Mouse (Mus musculus): Measurements from ENCODE around the gene Krt34. TPM values are rescaled to one million over a fixed set of nuclear protein-coding genes. Genes with fewer than 3 reads are reported as not detected.

The Krt34 gene
- polyA plus RNA-seq, 1 experiment from 2014 or later = not detected

DNA sequence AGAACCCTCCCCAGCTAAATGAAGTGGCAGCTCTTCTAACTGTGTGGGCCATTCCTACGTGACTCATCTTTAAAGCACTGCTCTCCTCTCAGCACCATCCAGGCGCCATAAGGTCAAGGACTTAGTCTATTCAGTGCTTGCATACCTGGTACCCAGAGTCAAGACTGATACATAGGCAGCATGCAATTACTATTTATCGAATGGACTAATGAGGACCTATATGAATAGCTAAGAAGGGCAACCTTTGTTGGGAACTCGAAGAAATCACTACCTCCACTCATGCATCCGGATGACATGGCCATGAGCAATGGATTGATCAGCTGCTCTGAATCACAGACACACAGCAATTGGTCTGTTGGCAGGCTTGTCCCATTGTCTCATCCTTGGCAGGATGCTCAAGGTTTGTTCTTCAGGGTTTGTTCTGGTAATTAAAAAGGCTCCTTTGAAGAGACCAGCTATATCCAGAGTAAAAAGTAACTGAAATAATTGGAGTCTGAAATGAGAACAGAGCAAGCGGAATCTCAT lies 51.4 kb downstream of the Krt34 start:
- Histone ChIP-seq H3K9ac (ENCODE audit: low read depth, low read length) (no peak overlapping the region), H3K36me3 (ENCODE audit: control insufficient read depth, insufficient read depth) (no peaks in the 10 kb centered on the region), H3K4me1 (replicated peaks; ENCODE audit: control insufficient read depth, insufficient read depth, low read length) (no peaks in the 10 kb centered on the region), H3K27ac (ENCODE audit: low read depth, low read length) (no peak overlapping the region), H3K9me3 (ENCODE audit: control insufficient read depth) (no peaks in the 10 kb centered on the region), H3K4me2 (replicated peaks; ENCODE audit: low read depth) (no peak overlapping the region), H3K4me3 (ENCODE audit: low read depth, low read length) (no peak overlapping the region), H3K27me3 (replicated peaks; ENCODE audit: control insufficient read depth, insufficient read depth, low read length) (peaks cover 9% of the 10 kb centered on the region; the same call in 1 of the 2 replicates)
- no peak for ATAC-seq
- no peak for TF ChIP-seq CTCF (IDR thresholded peaks at IDR 0.05; ENCODE audit: low read depth)
- WGBS = 82% methylated on average over 6 of the region's 6 CpGs

GRCm38 (mm10) chr11:99988530-99988929 lies 52.8 kb downstream of the Krt34 start:
- Histone ChIP-seq H3K4me1 (replicated peaks; ENCODE audit: control insufficient read depth, insufficient read depth, low read length) (no peaks in the 10 kb centered on the region), H3K4me3 (ENCODE audit: low read depth, low read length) (no peak overlapping the region), H3K27ac (ENCODE audit: low read depth, low read length) (no peak overlapping the region), H3K4me2 (replicated peaks; ENCODE audit: low read depth) (no peak overlapping the region), H3K9ac (ENCODE audit: low read depth, low read length) (no peak overlapping the region), H3K36me3 (ENCODE audit: control insufficient read depth, insufficient read depth) (no peaks in the 10 kb centered on the region), H3K9me3 (ENCODE audit: control insufficient read depth) (no peaks in the 10 kb centered on the region), H3K27me3 (replicated peaks; ENCODE audit: control insufficient read depth, insufficient read depth, low read length) (peaks cover 9% of the 10 kb centered on the region; the same call in 1 of the 2 replicates)
- 89% methylated on average over 3 of the region's 3 CpGs for WGBS
- no peak for ATAC-seq
- TF ChIP-seq CTCF (IDR thresholded peaks at IDR 0.05; ENCODE audit: low read depth) = no peak

Other genes starting within 250 kb of the Krt34 start
- not detected in 2 replicates for gene Gm11596, start 248.1 kb downstream of the Krt34 start, polyA plus RNA-seq (2015; fragmentation: Nextera tagmentation; extraction: Ambion mirVana)
- gene Gm11569, start 242.6 kb downstream of the Krt34 start, polyA plus RNA-seq (2015; fragmentation: Nextera tagmentation; extraction: Ambion mirVana) = not detected in 2 replicates
- not detected in 2 replicates for gene Gm11554, start 237.1 kb downstream of the Krt34 start, polyA plus RNA-seq (2015; fragmentation: Nextera tagmentation; extraction: Ambion mirVana)
- not detected in 2 replicates for gene Krtap4-13, start 231.7 kb downstream of the Krt34 start, polyA plus RNA-seq (2015; fragmentation: Nextera tagmentation; extraction: Ambion mirVana)
- not detected in 2 replicates for gene Gm11564, start 225.9 kb downstream of the Krt34 start, polyA plus RNA-seq (2015; fragmentation: Nextera tagmentation; extraction: Ambion mirVana)
- not detected in 2 replicates for gene 2300003K06Rik, start 203.5 kb downstream of the Krt34 start, polyA plus RNA-seq (2015; fragmentation: Nextera tagmentation; extraction: Ambion mirVana)
- gene Krtap4-16, start 189.9 kb downstream of the Krt34 start, polyA plus RNA-seq (2015; fragmentation: Nextera tagmentation; extraction: Ambion mirVana) = 0.16 TPM in 1 of 2 replicates, not detected in the other
- gene Gm11568, start 183.6 kb downstream of the Krt34 start, polyA plus RNA-seq (2015; fragmentation: Nextera tagmentation; extraction: Ambion mirVana) = not detected in 2 replicates
- gene Gm11559, start 177.1 kb downstream of the Krt34 start, polyA plus RNA-seq (2015; fragmentation: Nextera tagmentation; extraction: Ambion mirVana) = not detected in 2 replicates
- not detected in 2 replicates for gene Krtap9-1, start 168.2 kb downstream of the Krt34 start, polyA plus RNA-seq (2015; fragmentation: Nextera tagmentation; extraction: Ambion mirVana)
- gene Gm11567, start 162.4 kb downstream of the Krt34 start, polyA plus RNA-seq (2015; fragmentation: Nextera tagmentation; extraction: Ambion mirVana) = not detected in 2 replicates
- gene Krtap31-1, start 133.6 kb downstream of the Krt34 start, polyA plus RNA-seq (2015; fragmentation: Nextera tagmentation; extraction: Ambion mirVana) = not detected in 2 replicates
- not detected in 2 replicates for gene Gm11565, start 126.8 kb downstream of the Krt34 start, polyA plus RNA-seq (2015; fragmentation: Nextera tagmentation; extraction: Ambion mirVana)
- not detected in 2 replicates for gene Krtap31-2, start 105.3 kb downstream of the Krt34 start, polyA plus RNA-seq (2015; fragmentation: Nextera tagmentation; extraction: Ambion mirVana)
- not detected in 2 replicates for gene Krtap9-5, start 93.1 kb downstream of the Krt34 start, polyA plus RNA-seq (2015; fragmentation: Nextera tagmentation; extraction: Ambion mirVana)
- not detected in 2 replicates for gene Krtap29-1, start 62.5 kb downstream of the Krt34 start, polyA plus RNA-seq (2015; fragmentation: Nextera tagmentation; extraction: Ambion mirVana)
- not detected in 2 replicates for gene Krtap16-1, start 55.0 kb downstream of the Krt34 start, polyA plus RNA-seq (2015; fragmentation: Nextera tagmentation; extraction: Ambion mirVana)
- gene Krtap17-1, start 47.6 kb downstream of the Krt34 start, polyA plus RNA-seq (2015; fragmentation: Nextera tagmentation; extraction: Ambion mirVana) = 0.16 TPM in 1 of 2 replicates, not detected in the other
- gene Krt33a, start 25.3 kb downstream of the Krt34 start, polyA plus RNA-seq (2015; fragmentation: Nextera tagmentation; extraction: Ambion mirVana) = not detected in 2 replicates
- not detected in 2 replicates for gene Krt33b, start 11.7 kb downstream of the Krt34 start, polyA plus RNA-seq (2015; fragmentation: Nextera tagmentation; extraction: Ambion mirVana)
- 0.07 TPM in 1 of 2 replicates, not detected in the other for gene Krt31, start 9.0 kb upstream of the Krt34 start, polyA plus RNA-seq (2015; fragmentation: Nextera tagmentation; extraction: Ambion mirVana)
- gene Krt32, start 46.7 kb upstream of the Krt34 start, polyA plus RNA-seq (2015; fragmentation: Nextera tagmentation; extraction: Ambion mirVana) = not detected in 2 replicates
- gene Krt35, start 54.7 kb upstream of the Krt34 start, polyA plus RNA-seq (2015; fragmentation: Nextera tagmentation; extraction: Ambion mirVana) = 0.26 and 0.44 TPM in 2 replicates
- gene Krt36, start 64.1 kb upstream of the Krt34 start, polyA plus RNA-seq (2015; fragmentation: Nextera tagmentation; extraction: Ambion mirVana) = 0.09 and 0.16 TPM in 2 replicates
- gene Krt13, start 80.0 kb upstream of the Krt34 start, polyA plus RNA-seq (2015; fragmentation: Nextera tagmentation; extraction: Ambion mirVana) = not detected in 2 replicates
- 1.2 and 1.5 TPM in 2 replicates for gene Krt15, start 94.4 kb upstream of the Krt34 start, polyA plus RNA-seq (2015; fragmentation: Nextera tagmentation; extraction: Ambion mirVana)
- 491 and 533 TPM in 2 replicates for gene Krt19, start 107.1 kb upstream of the Krt34 start, polyA plus RNA-seq (2015; fragmentation: Nextera tagmentation; extraction: Ambion mirVana)
- gene Krt9, start 151.7 kb upstream of the Krt34 start, polyA plus RNA-seq (2015; fragmentation: Nextera tagmentation; extraction: Ambion mirVana) = not detected in 2 replicates
- 8.9 and 10.0 TPM in 2 replicates for gene Krt14, start 166.0 kb upstream of the Krt34 start, polyA plus RNA-seq (2015; fragmentation: Nextera tagmentation; extraction: Ambion mirVana)
- not detected in 2 replicates for gene Krt16, start 207.3 kb upstream of the Krt34 start, polyA plus RNA-seq (2015; fragmentation: Nextera tagmentation; extraction: Ambion mirVana)
- 5.3 and 7.8 TPM in 2 replicates for gene Krt17, start 219.5 kb upstream of the Krt34 start, polyA plus RNA-seq (2015; fragmentation: Nextera tagmentation; extraction: Ambion mirVana)
- 0.12 and 0.18 TPM in 2 replicates for gene Krt42, start 228.3 kb upstream of the Krt34 start, polyA plus RNA-seq (2015; fragmentation: Nextera tagmentation; extraction: Ambion mirVana)

Data from intestine, postnatal 0 days (tissue).